Mouse (Mus musculus) effector memory CD4-positive, alpha-beta T cell, adult 7 months (primary cell): ENCODE measurements around the gene Ppm1h. TPM values are rescaled to one million over a fixed set of nuclear protein-coding genes. Genes with fewer than 3 reads are reported as not detected.

Source experiments
- polyA plus RNA-seq: library from polyadenylated mRNA; unstranded; fragments of 100-300 nt; shearing (Covaris generic); gene quantifications from one replicate; pipeline ENCODE4 v1.2.1, GENCODE M21; 2017

Gene Ppm1h
- 86.6 TPM for polyA plus RNA-seq

GRCm38 (mm10) chr10:122678541-122679436, at the start of gene Ppm1h:
Gene Ppm1h (plus strand): TSS chr10:122678762.

Other genes starting within 250 kb of the Ppm1h start
- gene Avpr1a, start 230.3 kb upstream of the Ppm1h start, polyA plus RNA-seq = not detected